Mouse (Mus musculus) heart, embryonic 12.5 days (tissue): ENCODE results near the gene Gtf2ird1. TPM values are rescaled to one million over a fixed set of nuclear protein-coding genes. Genes with fewer than 3 reads are reported as not detected.
"Not testable (repeated sequence)": the region's sequence is repeated elsewhere in the genome, so short reads cannot be mapped to it uniquely, and the experiment has no call there.

Experiments
- ATAC-seq: fragments of 200-750 bp; cut with Nextera tagmentation; 2 replicates; pipeline ENCODE4 v1.8.0; 2017; ENCODE audit warnings: moderate TSS enrichment, moderate library complexity; ENCODE audit not compliant: insufficient number of reproducible peaks, low FRiP score
- H3K27ac ChIP-seq: fragments of 300-500 bp; sonication (generic); 2 replicates; pipeline ENCODE4 v1.5.1; 2016; ENCODE audit warnings: mild to moderate bottlenecking, moderate library complexity; ENCODE audit not compliant: poor library complexity, severe bottlenecking
- H3K27me3 ChIP-seq: fragments of 300-500 bp; sonication (generic); replicated peaks from 2 replicates; pipeline ENCODE4 v1.6.1; 2016; ENCODE audit warnings: mild to moderate bottlenecking, moderate library complexity
- H3K36me3 ChIP-seq: fragments of 300-500 bp; sonication (generic); 2 replicates; pipeline ENCODE4 v1.6.1; 2016; ENCODE audit warnings: mild to moderate bottlenecking, moderate library complexity
- H3K4me1 ChIP-seq: fragments of 300-500 bp; sonication (generic); replicated peaks from 2 replicates; pipeline ENCODE4 v1.6.1; 2016; ENCODE audit warnings: mild to moderate bottlenecking
- H3K4me2 ChIP-seq: fragments of 300-500 bp; sonication (generic); 2 replicates; pipeline ENCODE4 v1.6.1; 2016; ENCODE audit warnings: mild to moderate bottlenecking, moderate library complexity
- H3K4me3 ChIP-seq: fragments of 300-500 bp; sonication (generic); 2 replicates; pipeline ENCODE4 v1.5.1; 2016; ENCODE audit warnings: mild to moderate bottlenecking
- H3K9ac ChIP-seq: fragments of 300-500 bp; sonication (generic); 2 replicates; pipeline ENCODE4 v1.6.1; 2016; ENCODE audit warnings: mild to moderate bottlenecking, moderate library complexity
- H3K9me3 ChIP-seq: fragments of 300-500 bp; sonication (generic); replicated peaks from 2 replicates; pipeline ENCODE4 v1.6.1; 2016; ENCODE audit warnings: mild to moderate bottlenecking, moderate library complexity
- WGBS: fragments of 180-500 bp; shearing (Covaris S2); methylation state at CpG from one replicate; pipeline ENCODE4 v1.1.7; 2016; 5-methylcytosine and 5-hydroxymethylcytosine counted together
- polyA plus RNA-seq: library from polyadenylated mRNA; unstranded; fragments of >200 nt; fragmentation: Nextera tagmentation; extraction: Ambion mirVana; gene quantifications from 2 replicates; pipeline ENCODE4 v1.2.1, GENCODE M21; 2016

Gene Gtf2ird1
- polyA plus RNA-seq, 1 experiment from 2014 or later = 72.8 TPM

GRCm38 (mm10) chr5:134491206-134491605 is 34.7 kb upstream of the Gtf2ird1 start:
- WGBS = 72% methylated on average over 2 of the region's 2 CpGs

GRCm38 (mm10) chr5:134490465-134490864 is 33.9 kb upstream of the Gtf2ird1 start:
- Histone ChIP-seq H3K36me3 (peaks cover 16% of the 10 kb centered on the region), H3K4me3 (no peak overlapping the region), H3K9ac (no peak overlapping the region), H3K27me3 (no peaks in the 10 kb centered on the region), H3K4me2 (no peak overlapping the region), H3K4me1 (peaks cover 8% of the 10 kb centered on the region; the same call in 1 of the 2 replicates), H3K27ac (no peak overlapping the region), H3K9me3 (no peaks in the 10 kb centered on the region)
- 87% methylated on average over 12 of the region's 12 CpGs for WGBS
- ATAC-seq = no peak

More at GRCm38 (mm10) chr5:134491206-134491605, 34.7 kb upstream of the Gtf2ird1 start:
- Histone ChIP-seq H3K4me1 (peaks cover 8% of the 10 kb centered on the region; the same call in 1 of the 2 replicates), H3K4me3 (no peak overlapping the region), H3K4me2 (no peak overlapping the region), H3K27me3 (no peaks in the 10 kb centered on the region), H3K9me3 (no peaks in the 10 kb centered on the region), H3K27ac (no peak overlapping the region), H3K9ac (no peak overlapping the region), H3K36me3 (peaks cover 22% of the 10 kb centered on the region)
- no peak for ATAC-seq

GRCm38 (mm10) chr5:134489583-134489982 is 33.1 kb upstream of the Gtf2ird1 start:
- no peak overlapping the region for H3K4me3 ChIP-seq
- peak overlapping the region; percentile 11; the same call in 1 of the 2 replicates for H3K9ac ChIP-seq
- peak overlapping the region; percentile 5; the same call in 1 of the 2 replicates for H3K4me2 ChIP-seq
- WGBS = 32% methylated on average over 9 of the region's 9 CpGs
- no peaks in the 10 kb centered on the region for H3K9me3 ChIP-seq
- ATAC-seq = no peak
- H3K27ac ChIP-seq = no peak overlapping the region
- H3K36me3 ChIP-seq = peaks cover 16% of the 10 kb centered on the region
- no peaks in the 10 kb centered on the region for H3K27me3 ChIP-seq
- peaks cover 8% of the 10 kb centered on the region; the same call in 1 of the 2 replicates for H3K4me1 ChIP-seq

GRCm38 (mm10) chr5:134488596-134488995 is 32.1 kb upstream of the Gtf2ird1 start:
- H3K9me3 ChIP-seq = no peaks in the 10 kb centered on the region
- no peak overlapping the region for H3K4me3 ChIP-seq
- H3K27me3 ChIP-seq = no peaks in the 10 kb centered on the region
- no peak overlapping the region for H3K4me2 ChIP-seq
- peaks cover 8% of the 10 kb centered on the region; the same call in 1 of the 2 replicates for H3K4me1 ChIP-seq
- 95% methylated on average over 4 of the region's 4 CpGs for WGBS
- H3K9ac ChIP-seq = no peak overlapping the region
- ATAC-seq = no peak
- no peak overlapping the region for H3K27ac ChIP-seq
- H3K36me3 ChIP-seq = peaks cover 16% of the 10 kb centered on the region

GRCm38 (mm10) chr5:134488042-134488441 is 31.5 kb upstream of the Gtf2ird1 start:
- H3K27me3 ChIP-seq = no peaks in the 10 kb centered on the region
- no peak overlapping the region for H3K9ac ChIP-seq
- 80% methylated on average over 10 of the region's 10 CpGs for WGBS
- ATAC-seq = no peak
- H3K4me2 ChIP-seq = no peak overlapping the region
- H3K4me3 ChIP-seq = no peak overlapping the region
- peaks cover 16% of the 10 kb centered on the region for H3K36me3 ChIP-seq
- no peaks in the 10 kb centered on the region for H3K9me3 ChIP-seq
- H3K4me1 ChIP-seq = peaks cover 8% of the 10 kb centered on the region; the same call in 1 of the 2 replicates
- no peak overlapping the region for H3K27ac ChIP-seq

- Histone ChIP-seq H3K9me3 (no peaks in the 10 kb centered on the region), H3K4me2 (no peak overlapping the region), H3K27ac (no peak overlapping the region), H3K27me3 (no peaks in the 10 kb centered on the region), H3K4me3 (no peak overlapping the region), H3K36me3 (peaks cover 15% of the 10 kb centered on the region), H3K9ac (no peak overlapping the region), H3K4me1 (peaks cover 6% of the 10 kb centered on the region; the same call in 1 of the 2 replicates)
- WGBS = 55% methylated on average over 13 of the region's 13 CpGs
- ATAC-seq = peak; percentile 63; the same call in 1 of the 2 replicates
These were observed 29.6 kb upstream of the Gtf2ird1 start for GRCm38 (mm10) chr5:134485900-134486665.

GRCm38 (mm10) chr5:134485183-134485730 is 28.7 kb upstream of the Gtf2ird1 start:
- H3K9ac ChIP-seq = no peak overlapping the region
- no peak for ATAC-seq
- H3K4me1 ChIP-seq = peaks cover 6% of the 10 kb centered on the region; the same call in 1 of the 2 replicates
- 73% methylated on average over 7 of the region's 7 CpGs for WGBS
- no peaks in the 10 kb centered on the region for H3K9me3 ChIP-seq
- H3K27me3 ChIP-seq = no peaks in the 10 kb centered on the region
- H3K4me2 ChIP-seq = no peak overlapping the region
- H3K27ac ChIP-seq = no peak overlapping the region
- peaks cover 6% of the 10 kb centered on the region for H3K36me3 ChIP-seq
- H3K4me3 ChIP-seq = no peak overlapping the region

- ATAC-seq = no peak
- H3K9ac ChIP-seq = no peak overlapping the region
- 70% methylated on average over 1 of the region's 1 CpGs for WGBS
These were observed 26.8 kb upstream of the Gtf2ird1 start for GRCm38 (mm10) chr5:134483291-134483690.

GRCm38 (mm10) chr5:134482331-134482730 is 25.8 kb upstream of the Gtf2ird1 start:
- 59% methylated on average over 11 of the region's 11 CpGs for WGBS
- Histone ChIP-seq H3K36me3 (no peaks in the 10 kb centered on the region), H3K4me3 (no peak overlapping the region), H3K9ac (no peak overlapping the region), H3K4me1 (no peaks in the 10 kb centered on the region), H3K4me2 (no peak overlapping the region), H3K9me3 (no peaks in the 10 kb centered on the region), H3K27ac (no peak overlapping the region), H3K27me3 (no peaks in the 10 kb centered on the region)
- ATAC-seq = no peak

More at GRCm38 (mm10) chr5:134483291-134483690, 26.8 kb upstream of the Gtf2ird1 start:
- Histone ChIP-seq H3K36me3 (no peaks in the 10 kb centered on the region), H3K4me2 (no peak overlapping the region), H3K27me3 (no peaks in the 10 kb centered on the region), H3K27ac (no peak overlapping the region), H3K4me3 (no peak overlapping the region), H3K4me1 (no peaks in the 10 kb centered on the region), H3K9me3 (no peaks in the 10 kb centered on the region)

- not testable (repeated sequence) for H3K36me3 ChIP-seq, H3K4me2 ChIP-seq, H3K9ac ChIP-seq, H3K27me3 ChIP-seq, ATAC-seq, H3K4me1 ChIP-seq, H3K4me3 ChIP-seq, H3K9me3 ChIP-seq, H3K27ac ChIP-seq
These were observed 22.4 kb upstream of the Gtf2ird1 start for GRCm38 (mm10) chr5:134478886-134479285.

GRCm38 (mm10) chr5:134475686-134476085 is 19.2 kb upstream of the Gtf2ird1 start:
- H3K27ac ChIP-seq, H3K4me2 ChIP-seq, H3K4me3 ChIP-seq, H3K4me1 ChIP-seq, H3K9ac ChIP-seq, H3K9me3 ChIP-seq, H3K36me3 ChIP-seq, H3K27me3 ChIP-seq, ATAC-seq: not testable (repeated sequence)
- WGBS = 85% methylated on average over 7 of the region's 7 CpGs
